Mouse (Mus musculus) G1E (cell line): ENCODE measurements at regions not wholly inside any gene's neighbourhood (a gene's known extent, or its start where the extent isn't known, plus 50 kb on each side); places are given as distances from the start of the nearest gene placed in this dataset.
A peak's percentile ranks its signal among the peaks of the same experiment; 100 is the strongest.

Source experiments
- CTCF ChIP-seq: IDR thresholded peaks from 2 replicates; pipeline ENCODE4 v1.5.1; 2012; ENCODE audit warnings: low read depth, low read length, inconsistent platforms, mixed read lengths
- GATA1 ChIP-seq: IDR thresholded peaks from 2 replicates; pipeline ENCODE4 v1.6.1; 2012; ENCODE audit warnings: borderline replicate concordance, low read length, inconsistent platforms, mixed read lengths
- GATA2 ChIP-seq: IDR thresholded peaks from 2 replicates; pipeline ENCODE4 v1.6.1; 2012; ENCODE audit warnings: low read depth, low read length, inconsistent platforms, borderline replicate concordance
- POLR2AphosphoS5 ChIP-seq: IDR thresholded peaks from 2 replicates; pipeline ENCODE4 v1.6.1; 2012; ENCODE audit warnings: low read depth, low read length, inconsistent platforms; ENCODE audit not compliant: insufficient replicate concordance
- TAL1 ChIP-seq: conservative IDR thresholded peaks from 2 replicates; pipeline ENCODE4 v1.6.1; 2012; ENCODE audit warnings: low read depth, low read length, inconsistent platforms, mixed read lengths

DNA sequence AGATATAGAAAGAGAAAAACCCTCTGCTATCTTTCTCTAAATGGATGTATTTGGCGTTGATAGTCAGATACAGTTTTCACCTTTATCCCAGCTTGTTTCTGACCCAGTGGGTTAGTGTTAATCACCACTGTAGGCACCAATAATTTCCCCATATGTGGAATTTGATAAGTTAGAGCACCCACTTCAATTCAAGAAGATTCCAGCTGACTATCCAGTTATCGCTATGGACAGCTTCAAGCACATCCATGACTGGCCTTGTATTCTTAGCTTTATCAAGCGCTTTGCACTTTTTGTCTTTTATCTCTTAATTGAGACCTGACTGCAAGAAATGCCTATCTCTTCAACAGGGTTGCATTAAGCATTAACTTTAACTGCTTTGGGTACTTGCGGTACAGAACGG is 211.3 kb downstream of the Nr4a2 start:
- TF ChIP-seq CTCF (no peak), GATA1 (no peak), TAL1 (peak; percentile 82), POLR2AphosphoS5 (no peak), GATA2 (no peak)
